Mouse (Mus musculus) CD4-positive naive resting alpha-beta T cell, adult 76 days (primary cell): ENCODE results near the gene Clec12b. TPM values are rescaled to one million over a fixed set of nuclear protein-coding genes. Genes with fewer than 3 reads are reported as not detected.

Experiments used
- total RNA-seq: library from RNA; stranded (reverse); gene quantifications from one replicate; pipeline ENCODE4 v1.2.4, GENCODE M21; 2023

Gene Clec12b
- not detected for total RNA-seq

GRCm38 (mm10) chr6:129385774-129386173, at the start of gene Clec12b:
Clec12b (minus strand) TSS chr6:129385874.

GRCm38 (mm10) chr6:129408562-129408961, 22.9 kb upstream of the Clec12b start, which contains the start of gene Clec9a:
Clec9a (plus strand) TSS chr6:129408862.

GRCm38 (mm10) chr6:129396997-129397396, 11.3 kb upstream of the Clec12b start, which contains the start of gene Clec1b:
Clec1b (plus strand) TSS chr6:129397297.

GRCm38 (mm10) chr6:129342391-129342790, 43.3 kb downstream of the Clec12b start, which contains the start of gene Clec12a:
Clec12a (plus strand) TSS chr6:129342691.

GRCm38 (mm10) chr6:129331610-129332009, 54.1 kb downstream of the Clec12b start, which contains the start of gene 4922502D21Rik:
4922502D21Rik (minus strand) TSS chr6:129331796.

Other genes starting within 250 kb of the Clec12b start
- 117 TPM for gene Clec2d, start 205.3 kb downstream of the Clec12b start, total RNA-seq
- 497 TPM for gene Cd69, start 110.4 kb downstream of the Clec12b start, total RNA-seq
- not detected for gene 4922502D21Rik, start 54.1 kb downstream of the Clec12b start, total RNA-seq
- gene Clec12a, start 43.2 kb downstream of the Clec12b start, total RNA-seq = 1.1 TPM
- not detected for gene Clec1b, start 11.4 kb upstream of the Clec12b start, total RNA-seq
- gene Clec9a, start 23.0 kb upstream of the Clec12b start, total RNA-seq = 0.18 TPM
- gene Clec1a, start 66.1 kb upstream of the Clec12b start, total RNA-seq = not detected
- not detected for gene Olr1, start 121.3 kb upstream of the Clec12b start, total RNA-seq
- not detected for gene Tmem52b, start 126.7 kb upstream of the Clec12b start, total RNA-seq
- 12.1 TPM for gene Gabarapl1, start 147.3 kb upstream of the Clec12b start, total RNA-seq
- 2.0 TPM for gene Klre1, start 192.0 kb upstream of the Clec12b start, total RNA-seq
- 37.3 TPM for gene Klrd1, start 205.9 kb upstream of the Clec12b start, total RNA-seq
- gene Klrk1, start 238.0 kb upstream of the Clec12b start, total RNA-seq = 2.9 TPM